Mouse (Mus musculus) C2C12 (cell line): ENCODE data around the gene Kirrel3.

Experiments
- CEBPB ChIP-seq: IDR thresholded peaks from one replicate; pipeline ENCODE4 v1.6.1; 2011; ENCODE audit warnings: low read depth, mild to moderate bottlenecking, control low read depth, moderate library complexity
- CTCF ChIP-seq: IDR thresholded peaks from one replicate; pipeline ENCODE4 v1.5.1; 2011; ENCODE audit not compliant: control insufficient read depth, insufficient read depth, insufficient read length
- MAX ChIP-seq: IDR thresholded peaks from one replicate; pipeline ENCODE4 v1.6.1; 2011; ENCODE audit warnings: mild to moderate bottlenecking, control low read depth
- MYOD1 ChIP-seq: IDR thresholded peaks from one replicate; pipeline ENCODE4 v1.6.1; 2011; ENCODE audit warnings: low read depth; ENCODE audit not compliant: control insufficient read depth, insufficient read length
- MYOG ChIP-seq: IDR thresholded peaks from one replicate; pipeline ENCODE4 v1.6.1; 2011; ENCODE audit not compliant: control insufficient read depth, insufficient read length; ENCODE audit errors: extremely low read depth
- USF1 ChIP-seq: IDR thresholded peaks from one replicate; pipeline ENCODE4 v1.6.1; 2011; ENCODE audit warnings: low read depth, mild to moderate bottlenecking, control low read depth, moderate library complexity

- TF ChIP-seq CTCF (no peak), USF1 (no peak), MYOD1 (peak; percentile 27), MYOG (no peak), MAX (peak; percentile 36), CEBPB (no peak)
Measured at GRCm38 (mm10) chr9:34986156-34986555, 500.5 kb downstream of the Kirrel3 start.
